Mouse (Mus musculus): Measurements from ENCODE around the gene Nrap. TPM values are rescaled to one million over a fixed set of nuclear protein-coding genes. Genes with fewer than 3 reads are reported as not detected.

The Nrap gene
- total RNA-seq, 2 experiments from 2014 or later = 0.07 to 0.20 TPM

GRCm38 (mm10) chr19:56316531-56316930 is 73.3 kb downstream of the Nrap start:
- DNase-seq = peak; percentile 57 to 59

- DNase-seq = peak; percentile 46 to 72
Observed at GRCm38 (mm10) chr19:56300835-56301234, 89.0 kb downstream of the Nrap start.

GRCm38 (mm10) chr19:56297264-56297663 is 92.6 kb downstream of the Nrap start:
- DNase-seq = no peak

GRCm38 (mm10) chr19:56296668-56297067 is 93.2 kb downstream of the Nrap start:
- DNase-seq = no peak

DNA sequence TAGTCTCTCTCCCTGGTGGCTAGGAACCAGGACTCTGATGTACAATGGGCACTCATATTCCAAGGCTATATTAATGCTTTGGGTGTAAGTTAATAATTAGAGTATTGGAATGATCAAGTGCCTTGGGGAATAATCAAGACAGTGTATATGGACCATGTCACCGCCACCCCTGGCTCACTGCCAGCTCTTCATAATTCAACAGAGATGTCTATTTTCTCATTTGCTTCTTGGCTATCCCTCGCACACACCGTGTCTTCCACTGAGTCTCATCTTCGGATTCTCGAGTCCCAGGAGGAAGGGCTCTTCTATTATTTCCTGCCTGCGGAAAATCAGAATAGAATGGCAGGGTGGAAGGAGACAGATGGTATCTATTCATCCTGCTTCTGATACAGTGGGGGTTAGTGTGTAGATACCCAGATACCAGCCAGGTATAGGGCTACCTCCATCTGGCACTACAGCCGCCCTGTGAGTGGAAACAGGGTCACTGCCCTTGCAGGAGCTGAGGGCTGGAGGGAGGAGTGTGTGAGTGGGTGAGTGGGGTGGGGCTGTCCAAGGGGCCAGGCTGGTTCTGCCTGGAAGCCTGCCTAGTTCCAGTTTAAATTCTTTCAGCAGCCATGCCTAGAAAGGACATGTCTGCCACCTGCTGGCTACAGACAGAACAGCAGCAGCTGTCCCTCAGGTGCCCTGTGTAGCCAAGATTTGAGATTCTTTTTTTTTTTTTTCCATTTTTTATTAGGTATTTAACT is 95.0 kb downstream of the Nrap start:
- DNase-seq = peak; percentile 60 to 83

DNA sequence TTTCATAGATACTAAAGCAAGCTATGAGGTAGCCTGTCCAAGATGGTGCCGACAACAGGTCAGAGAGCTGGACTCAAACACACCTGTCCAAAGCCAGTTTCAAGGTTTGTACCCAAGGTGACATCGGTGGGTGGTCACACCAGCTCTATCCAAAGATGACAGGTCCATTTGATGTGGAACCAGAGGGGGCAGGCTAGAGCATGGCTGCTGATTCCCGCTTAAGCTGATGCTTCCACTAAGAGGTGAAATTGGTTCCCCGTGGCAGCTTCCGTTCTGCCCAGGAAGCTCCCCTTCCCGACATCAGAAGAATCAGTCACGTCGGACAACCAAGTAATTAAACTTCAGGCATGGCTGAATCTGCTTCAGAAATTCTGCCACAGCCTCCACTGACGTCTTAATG is 97.5 kb downstream of the Nrap start:
- no peak for DNase-seq

DNA sequence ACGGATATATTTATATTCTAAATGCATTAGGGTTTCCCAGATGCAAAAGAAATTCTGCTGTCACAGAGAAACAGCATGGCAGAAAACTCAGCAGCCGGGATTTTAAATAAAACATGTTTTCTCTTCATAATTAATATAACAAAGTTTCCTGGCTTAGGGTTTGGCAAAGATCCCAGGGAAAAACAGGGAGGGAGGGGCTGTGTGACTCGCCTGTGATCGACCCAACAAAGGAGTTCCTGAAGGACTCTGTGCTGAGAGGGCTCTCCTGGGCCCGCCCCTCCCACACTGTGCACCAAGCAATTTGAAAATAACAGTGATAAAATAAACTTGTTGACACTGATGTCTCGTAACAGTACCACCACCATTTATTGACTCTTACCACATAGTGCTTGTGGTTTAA is 97.9 kb downstream of the Nrap start:
- peak in 1 of 2 experiments; percentile 40 for DNase-seq

- DNase-seq = no peak
Observed at GRCm38 (mm10) chr19:56289642-56290041, 100.2 kb downstream of the Nrap start.

GRCm38 (mm10) chr19:56288436-56288835 is 101.4 kb downstream of the Nrap start:
- no peak for DNase-seq

- no peak for DNase-seq
Observed at GRCm38 (mm10) chr19:56287580-56288367, 102.1 kb downstream of the Nrap start.

DNA sequence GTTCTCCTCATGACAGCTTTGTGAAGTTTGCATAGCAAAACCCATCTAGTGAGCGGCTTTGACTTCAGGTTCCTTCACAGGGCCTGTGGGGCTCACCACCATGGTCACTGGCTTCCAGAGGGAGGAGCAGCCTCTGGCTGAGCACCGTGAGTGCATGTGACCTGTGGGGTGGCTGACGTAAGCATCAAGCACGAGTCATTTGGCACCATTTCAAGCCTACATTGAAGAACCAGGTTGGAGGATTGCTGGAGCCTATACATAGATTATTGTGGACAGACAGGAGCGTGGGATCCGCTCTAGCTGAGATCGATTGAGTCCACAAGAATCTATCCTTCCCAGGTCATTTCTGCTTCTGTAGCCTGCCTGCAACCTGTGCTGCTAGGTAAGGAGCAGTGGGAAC is 103.0 kb downstream of the Nrap start, which contains the start of gene Habp2:
TSS of gene Habp2 (plus strand) at position 272 of the 400 bp plus-strand sequence.
- DNase-seq = peak in 1 of 2 experiments; percentile 39

DNA sequence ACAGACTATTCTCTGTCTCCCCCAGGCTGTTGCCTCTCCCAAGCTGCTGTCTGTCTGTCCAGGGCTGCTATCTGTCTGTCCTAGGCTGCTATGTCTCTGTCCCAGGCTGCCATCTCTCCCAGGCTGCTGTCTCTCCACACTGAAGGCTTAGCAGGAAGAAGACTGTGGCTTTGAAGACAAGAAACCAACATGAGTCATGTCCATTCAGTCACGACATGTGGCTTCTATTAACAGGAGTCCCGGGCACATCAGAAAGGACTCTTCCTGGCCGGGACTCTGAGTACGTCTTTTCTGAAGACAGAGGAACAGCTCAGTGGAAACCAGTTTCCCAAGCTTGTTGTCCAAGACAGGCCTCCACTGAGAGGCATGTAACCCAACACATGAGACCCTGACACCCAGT is 104.6 kb downstream of the Nrap start:
- no peak for DNase-seq

DNA sequence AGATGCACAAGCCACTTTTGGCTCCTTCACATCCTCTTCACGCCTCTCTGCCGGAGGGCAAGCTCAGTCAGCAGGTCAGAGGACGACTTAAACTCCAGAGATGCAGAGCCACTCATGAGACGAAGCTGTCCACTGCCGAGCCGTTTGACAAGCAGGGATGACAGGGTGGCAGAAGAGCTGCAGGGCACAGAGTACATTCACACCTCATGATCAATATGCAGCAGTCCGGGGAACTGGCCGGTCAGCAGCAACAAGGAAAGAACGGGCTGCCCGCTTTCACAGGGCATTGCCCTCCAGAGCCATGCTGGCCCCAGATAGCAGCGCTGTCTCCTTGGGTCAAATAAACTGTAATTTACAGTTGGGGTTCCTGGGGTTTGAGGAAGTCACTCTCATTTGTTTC is 111.5 kb downstream of the Nrap start:
- DNase-seq = no peak

- DNase-seq = no peak
Observed at GRCm38 (mm10) chr19:56277951-56278350, 111.9 kb downstream of the Nrap start.

- no peak for DNase-seq
Observed at GRCm38 (mm10) chr19:56277140-56277804, 112.6 kb downstream of the Nrap start.

DNA sequence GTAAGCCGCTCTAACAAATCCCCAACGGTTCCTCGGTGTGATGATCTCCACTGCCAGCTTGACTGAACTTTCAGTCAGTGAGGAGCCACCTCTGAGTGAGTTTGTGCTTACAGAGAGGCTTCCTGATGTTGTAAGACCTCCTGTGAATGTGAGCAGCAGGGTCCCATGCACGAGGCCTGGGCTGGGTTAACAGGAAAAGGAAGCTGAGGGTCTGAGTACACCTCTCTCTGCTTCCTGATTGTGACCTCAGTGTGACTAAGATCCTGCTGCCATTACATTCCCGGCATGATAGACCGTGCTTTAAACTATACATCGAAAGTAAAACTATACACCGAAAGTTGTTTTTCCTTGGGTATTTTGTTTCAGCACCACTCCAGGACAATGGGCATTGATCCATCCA is 117.8 kb downstream of the Nrap start:
- no peak for DNase-seq

Other genes with a start within 250 kb of the Nrap start
- under 1 TPM in 1 of 2 experiments, not detected in 1; 0.33 TPM for gene Habp2, start 102.9 kb downstream of the Nrap start, total RNA-seq (2021)
- 1 to 10 TPM; 7.2 to 9.9 TPM for gene Casp7, start 7.1 kb upstream of the Nrap start, total RNA-seq (2021)
- gene Plekhs1, start 71.6 kb upstream of the Nrap start, total RNA-seq (2021) = under 1 TPM in 1 of 2 experiments, not detected in 1; 0.26 TPM
- gene Dclre1a, start 158.2 kb upstream of the Nrap start, total RNA-seq (2021) = 10 to 100 TPM; 10.2 to 12.0 TPM
- gene Nhlrc2, start 158.2 kb upstream of the Nrap start, total RNA-seq (2021) = 10 to 100 TPM; 18.5 to 19.2 TPM